ENCODE assay signal across 8 mouse cellular contexts in genomic region chr17:86754806-86755571, GRCm38 (mm10). TPM values are rescaled to one million over a fixed set of nuclear protein-coding genes. Genes with fewer than 3 reads are reported as not detected.
A peak's percentile ranks its signal among the peaks of the same experiment; 100 is the strongest.
DNase-seq lines count a peak whose midpoint lies in the region; ATAC-seq and TF ChIP-seq lines count a peak whose summit lies in the region.

No protein-coding gene starts in this region.

- H3K4me2 ChIP-seq in heart, embryonic 11.5 days, result peak overlapping the region; percentile 87
- H3K4me2 ChIP-seq in kidney, embryonic 16.5 days (replicated peaks; ENCODE audit: low read depth, low read length), result peak overlapping the region; percentile 98
- peak overlapping the region; percentile 90 for H3K4me2 ChIP-seq in stomach, postnatal 0 days (replicated peaks; ENCODE audit: low read depth)

- H3K9ac ChIP-seq in heart, embryonic 11.5 days (ENCODE audit: low read depth, low read length), result peak overlapping the region; percentile 46
- H3K9ac ChIP-seq in kidney, embryonic 16.5 days (replicated peaks; ENCODE audit: low read length), result peak overlapping the region; percentile 68
- peak overlapping the region; percentile 66 for H3K9ac ChIP-seq in stomach, postnatal 0 days (ENCODE audit: low read length)

- H3K27me3 ChIP-seq in heart, embryonic 11.5 days (ENCODE audit: control insufficient read depth, insufficient read depth, low read length), result peaks cover 36% of the 10 kb centered on the region
- peaks cover 33% of the 10 kb centered on the region for H3K27me3 ChIP-seq in kidney, embryonic 16.5 days (ENCODE audit: insufficient read depth, low read length)
- no peaks in the 10 kb centered on the region for H3K27me3 ChIP-seq in stomach, postnatal 0 days (ENCODE audit: control insufficient read depth, insufficient read depth, low read length)

- no peak for TF ChIP-seq CTCF in stomach, postnatal 0 days (IDR thresholded peaks at IDR 0.05; ENCODE audit: low read depth)

- 0 out of 2 replicates have a peak overlapping the region, but pooled peaks have one; percentile 10 for H3K27ac ChIP-seq in heart, embryonic 11.5 days (ENCODE audit: low read depth, low read length)
- no peak overlapping the region for H3K27ac ChIP-seq in kidney, embryonic 16.5 days (ENCODE audit: low read length)
- no peak overlapping the region for H3K27ac ChIP-seq in stomach, postnatal 0 days (replicated peaks)

- 1% methylated on average over 52 of the region's 52 CpGs for WGBS in heart, embryonic 11.5 days (ENCODE audit: insufficient replicate concordance)
- WGBS in kidney, embryonic 16.5 days, result under 1% methylated on average over 52 of the region's 52 CpGs
- WGBS in stomach, postnatal 0 days, result 2% methylated on average over 51 of the region's 52 CpGs

- no peaks in the 10 kb centered on the region for H3K9me3 ChIP-seq in heart, embryonic 11.5 days (replicated peaks; ENCODE audit: control insufficient read depth, low read length)
- no peaks in the 10 kb centered on the region for H3K9me3 ChIP-seq in kidney, embryonic 16.5 days (ENCODE audit: low read length)
- H3K9me3 ChIP-seq in stomach, postnatal 0 days (ENCODE audit: control insufficient read depth, low read length), result no peaks in the 10 kb centered on the region

- peak; percentile 41 for DNase-seq in kidney, adult 11 months
- DNase-seq in kidney, postnatal 14 days, result no peak
- DNase-seq in embryo, embryonic 11 days, result peak; percentile 49
- peak; percentile 53 for DNase-seq in stomach, postnatal 0 days (ENCODE audit: low spot score)
- no peak for DNase-seq in right cerebral cortex, postnatal 14 days

- H3K36me3 ChIP-seq in heart, embryonic 11.5 days (ENCODE audit: control insufficient read depth, insufficient read depth, low read length), result no peaks in the 10 kb centered on the region
- H3K36me3 ChIP-seq in kidney, embryonic 16.5 days (ENCODE audit: insufficient read depth, low read length), result no peaks in the 10 kb centered on the region
- no peaks in the 10 kb centered on the region for H3K36me3 ChIP-seq in stomach, postnatal 0 days (ENCODE audit: control insufficient read depth, insufficient read depth, low read length)

- TF ChIP-seq EP300 in stomach, postnatal 0 days (optimal IDR thresholded peaks at IDR 0.05), result no peak

- H3K4me3 ChIP-seq in heart, embryonic 11.5 days (ENCODE audit: low read depth, low read length), result peak overlapping the region; percentile 55
- peak overlapping the region; percentile 75 for H3K4me3 ChIP-seq in kidney, embryonic 16.5 days (ENCODE audit: low read length)
- H3K4me3 ChIP-seq in stomach, postnatal 0 days (ENCODE audit: low read depth, low read length), result peak overlapping the region; percentile 57

- no peak for ATAC-seq in heart, embryonic 11.5 days (replicated peaks; ENCODE audit: insufficient number of reproducible peaks, low FRiP score, low TSS enrichment)
- no peak for ATAC-seq in kidney, embryonic 16.5 days (ENCODE audit: low FRiP score, low TSS enrichment)
- 0 out of 2 replicates have a peak, but pooled peaks have one; percentile 31 for ATAC-seq in megakaryocyte-erythroid progenitor cell, adult 5-6 weeks (replicated peaks; ENCODE audit: low FRiP score, low TSS enrichment, poor library complexity, severe bottlenecking)
- no peak for ATAC-seq in stomach, postnatal 0 days (ENCODE audit: low FRiP score, low TSS enrichment)

- H3K4me1 ChIP-seq in heart, embryonic 11.5 days (ENCODE audit: control insufficient read depth, insufficient read depth, low read length), result peaks cover 13% of the 10 kb centered on the region
- H3K4me1 ChIP-seq in kidney, embryonic 16.5 days (ENCODE audit: insufficient read depth, low read length), result peaks cover 14% of the 10 kb centered on the region
- no peaks in the 10 kb centered on the region for H3K4me1 ChIP-seq in stomach, postnatal 0 days (replicated peaks; ENCODE audit: control insufficient read depth, insufficient read depth)

RNA-seq across cellular contexts. Expression of gene Epas1, which starts 1.5 kb away (rescaled TPM):
- 11.5 and 14.8 TPM in 2 replicates for polyA plus RNA-seq in heart, embryonic 11.5 days (2014; fragmentation: Nextera tagmentation; extraction: Ambion mirVana)
- 10.0 and 12.3 TPM in 2 replicates for polyA plus RNA-seq in kidney, embryonic 16.5 days (2015; fragmentation: Nextera tagmentation; extraction: Ambion mirVana)
- not detected in 2 replicates for total RNA-seq in megakaryocyte-erythroid progenitor cell, adult 5-6 weeks (2014; fragmentation: Nextera tagmentation)
- total RNA-seq in megakaryocyte-erythroid progenitor cell, adult 5-6 weeks (2017), result not detected in 2 replicates
- polyA plus RNA-seq in stomach, postnatal 0 days (2015; fragmentation: Nextera tagmentation; extraction: Ambion mirVana), result 4.7 and 5.5 TPM in 2 replicates

Comparison
In these comparisons a context has a peak if more than half of its experiments do, and no peak if none do; other contexts are left out.
1. DNase-seq: peak in kidney, adult 11 months (single experiment), embryo, embryonic 11 days (single experiment) and stomach, postnatal 0 days (single experiment); none in kidney, postnatal 14 days (single experiment) and right cerebral cortex, postnatal 14 days (single experiment).
2. Peak in every context shown above with its lines, with median percentiles within 50 percentile points of each other: H3K4me2 ChIP-seq, H3K4me3 ChIP-seq and H3K9ac ChIP-seq.